Mouse (Mus musculus) embryo, embryonic 9.5 days (tissue): ENCODE measurements at regions not wholly inside any gene's neighbourhood (a gene's known extent, or its start where the extent isn't known, plus 50 kb on each side); places are given as distances from the start of the nearest gene placed in this dataset.

Experiments used
- DNase-seq: peaks from one replicate; pipeline ENCODE4 v3.0.0-alpha.2; 2017; ENCODE audit errors: extremely low spot score

DNA sequence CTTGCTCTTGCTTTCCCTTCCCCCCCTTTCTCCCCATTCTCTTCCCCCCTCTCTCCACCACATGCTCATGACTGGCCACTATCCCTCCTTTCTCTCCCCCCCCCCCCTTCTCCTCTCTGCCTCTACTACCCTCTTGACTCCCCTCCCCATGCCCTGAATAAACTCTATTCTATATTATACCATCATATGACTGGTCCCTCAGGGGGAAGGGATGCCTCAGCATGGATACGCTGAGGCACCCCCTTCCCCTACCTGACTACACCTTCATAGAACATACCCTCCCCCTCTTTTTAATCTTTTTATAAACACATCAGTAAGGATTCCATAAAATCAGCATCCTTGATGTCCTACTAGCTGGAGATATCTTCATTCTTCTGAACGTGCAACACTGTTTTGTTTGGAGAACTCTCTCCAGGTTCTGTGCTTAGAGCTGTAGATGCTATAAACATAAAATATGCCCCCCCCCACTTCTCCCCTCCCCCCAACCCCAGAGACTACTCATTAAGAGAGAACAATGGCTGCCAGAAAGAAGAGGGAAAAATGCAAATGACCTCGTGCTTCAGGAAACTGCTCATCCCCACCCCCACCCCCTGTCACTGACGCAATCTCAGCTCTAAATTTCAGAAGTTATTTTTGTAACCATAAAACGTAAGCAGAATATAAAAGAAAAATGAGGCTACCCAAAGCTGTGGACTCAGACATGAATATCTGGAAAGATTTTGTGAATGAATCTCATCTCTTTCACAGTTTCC is 102.3 kb downstream of the Pja2 start:
- DNase-seq = no peak

DNA sequence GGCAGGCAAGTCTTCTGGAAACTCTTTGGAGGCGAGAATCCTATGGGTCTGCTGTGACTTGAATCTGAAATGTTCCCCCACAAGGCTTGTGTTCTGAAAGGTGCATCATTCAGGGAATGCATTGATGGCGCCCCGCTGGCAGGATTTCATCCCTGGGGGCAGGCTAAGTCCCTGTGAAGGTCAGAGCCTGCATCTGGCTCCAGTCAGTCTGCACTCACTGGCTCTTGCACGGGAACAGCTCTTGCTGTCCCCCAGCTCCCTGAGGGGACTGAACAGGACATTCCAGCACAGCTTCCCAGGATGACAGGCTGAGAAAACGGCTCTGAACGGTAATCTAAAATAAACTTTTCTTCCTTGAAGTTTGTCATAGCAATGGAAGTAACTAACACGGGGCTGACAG is 117.1 kb downstream of the Pja2 start:
- peak; percentile 24 for DNase-seq

DNA sequence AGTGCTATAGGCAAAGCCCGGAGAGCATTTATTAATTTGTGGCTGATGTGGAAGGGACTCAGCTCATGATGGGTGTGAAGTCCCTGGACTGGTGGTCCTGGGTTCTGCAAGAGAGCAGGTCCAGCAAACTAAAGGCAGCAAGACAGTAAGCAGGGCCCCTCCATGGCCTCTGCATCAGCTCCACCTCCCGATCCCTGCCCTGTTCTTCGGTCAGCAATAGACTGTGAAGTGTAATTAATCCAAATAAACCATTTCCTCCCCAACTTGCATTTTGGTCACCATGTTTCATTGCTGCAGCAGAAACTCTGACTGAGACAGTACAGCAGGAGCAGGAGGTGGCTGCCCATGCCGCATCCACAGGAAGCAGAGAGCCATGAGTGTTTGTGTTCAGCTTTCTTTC is 118.5 kb downstream of the Pja2 start:
- no peak for DNase-seq

DNA sequence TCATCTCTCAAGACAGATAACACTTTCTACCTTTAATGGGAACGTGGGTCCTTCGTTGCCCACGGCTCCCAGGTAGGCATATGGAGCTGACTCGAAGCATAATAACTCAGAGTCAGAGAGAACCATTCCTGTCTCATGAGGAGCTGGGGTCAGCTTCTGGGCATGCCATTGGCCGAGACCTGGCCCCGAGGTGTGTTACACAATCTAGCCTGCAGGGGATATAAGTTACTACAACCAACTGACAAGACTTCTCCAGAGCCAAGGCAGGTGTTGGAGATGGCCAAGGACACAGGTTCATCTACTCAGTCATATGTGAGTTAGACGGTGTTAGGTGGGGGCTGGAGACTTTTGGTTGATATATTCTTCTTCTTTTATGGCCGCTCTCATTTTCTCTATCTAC is 120.4 kb downstream of the Pja2 start:
- DNase-seq = no peak

DNA sequence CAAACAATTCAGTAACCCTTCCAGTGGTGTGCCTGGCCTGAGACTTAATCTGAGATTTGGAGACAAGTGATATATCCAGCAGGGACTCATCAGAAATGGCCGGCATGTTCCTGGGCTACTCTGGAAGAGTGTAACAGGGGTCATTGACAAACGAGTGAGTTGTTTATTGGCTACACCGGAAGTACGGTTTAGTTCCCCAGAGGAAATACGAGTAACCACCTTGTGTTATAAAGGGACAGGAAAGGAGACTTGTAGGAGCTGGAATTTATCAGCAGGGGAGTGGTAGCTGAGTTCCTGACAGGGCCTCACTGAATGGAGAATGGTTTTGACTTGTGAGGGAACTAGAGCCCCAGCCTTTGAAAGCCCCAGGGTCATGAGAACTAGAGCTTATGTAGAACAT is 121.3 kb downstream of the Pja2 start:
- DNase-seq = no peak

DNA sequence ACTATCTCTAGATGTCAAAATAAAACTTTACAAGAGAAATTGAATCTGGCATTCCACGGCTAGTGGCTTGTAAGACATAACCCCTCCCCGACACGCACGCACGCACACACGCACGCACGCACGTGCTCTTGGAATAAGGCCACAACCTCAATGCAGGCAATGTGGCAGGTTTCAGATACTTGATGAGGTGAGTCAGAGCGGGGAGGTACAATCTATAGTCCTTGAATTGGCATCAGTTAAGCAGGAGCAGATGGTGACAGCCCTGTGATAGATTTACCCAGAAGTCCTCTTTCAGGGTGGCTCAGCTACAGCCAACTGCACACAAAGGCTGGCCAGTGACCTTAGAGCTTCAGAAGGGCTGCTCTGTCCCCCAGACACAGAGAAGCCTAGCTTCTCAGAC is 122.1 kb downstream of the Pja2 start:
- no peak for DNase-seq

DNA sequence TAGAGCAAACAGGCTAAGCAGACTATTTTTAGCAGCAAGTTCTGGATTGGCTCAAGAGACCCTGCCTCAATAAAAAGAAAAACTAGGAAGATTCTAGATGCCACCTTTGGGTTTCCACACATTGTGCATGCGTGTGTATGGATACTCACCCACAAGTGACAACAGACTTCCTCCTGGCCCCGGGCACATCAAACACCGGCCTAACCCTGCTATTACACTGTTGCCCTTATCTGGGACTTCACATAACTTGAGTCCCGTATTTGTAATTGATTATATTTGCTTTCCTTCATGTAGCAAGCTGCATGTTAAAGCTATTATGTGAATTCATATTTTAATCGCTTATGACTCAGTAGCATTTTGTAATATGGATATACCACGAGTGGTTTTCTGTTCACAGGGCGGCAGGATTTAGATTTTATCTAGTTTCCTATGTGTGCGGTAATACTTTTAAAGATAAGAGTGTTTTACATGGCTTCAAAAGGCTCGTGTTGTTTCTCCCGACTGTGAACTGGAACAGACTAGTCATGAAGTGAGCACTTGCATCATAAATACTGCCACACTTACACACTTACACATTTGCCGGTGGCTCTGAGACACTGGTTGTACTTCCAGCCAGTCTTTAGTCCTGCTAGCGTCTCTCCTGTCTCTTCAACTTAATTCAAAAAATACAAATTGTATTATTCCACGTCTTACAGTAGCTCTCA is 123.4 kb downstream of the Pja2 start:
- no peak for DNase-seq

DNA sequence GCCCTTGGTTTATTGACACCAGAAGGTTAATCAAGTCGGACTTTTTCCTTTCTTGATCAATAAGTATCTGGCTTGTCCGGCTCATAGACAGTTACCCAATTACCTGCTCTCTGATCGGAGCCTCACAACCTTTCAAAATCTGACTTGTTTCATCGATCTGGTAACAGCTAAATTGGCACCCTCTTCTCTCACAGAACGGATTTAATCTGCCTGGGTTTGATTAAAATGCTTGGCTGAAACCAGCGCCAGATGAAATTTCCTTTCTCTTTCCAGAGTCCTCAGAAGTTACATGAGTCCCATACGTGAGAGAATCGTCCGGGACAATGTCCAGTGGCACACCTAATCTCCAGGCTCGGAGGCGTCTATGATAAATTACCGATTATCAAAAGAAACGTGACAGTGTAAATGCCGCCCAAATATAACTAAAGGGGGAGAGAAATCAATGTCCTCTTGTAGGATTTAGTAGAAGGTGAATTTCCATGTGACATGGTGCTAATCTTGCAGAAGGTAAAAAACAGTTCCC is 125.5 kb downstream of the Pja2 start:
- no peak for DNase-seq

DNA sequence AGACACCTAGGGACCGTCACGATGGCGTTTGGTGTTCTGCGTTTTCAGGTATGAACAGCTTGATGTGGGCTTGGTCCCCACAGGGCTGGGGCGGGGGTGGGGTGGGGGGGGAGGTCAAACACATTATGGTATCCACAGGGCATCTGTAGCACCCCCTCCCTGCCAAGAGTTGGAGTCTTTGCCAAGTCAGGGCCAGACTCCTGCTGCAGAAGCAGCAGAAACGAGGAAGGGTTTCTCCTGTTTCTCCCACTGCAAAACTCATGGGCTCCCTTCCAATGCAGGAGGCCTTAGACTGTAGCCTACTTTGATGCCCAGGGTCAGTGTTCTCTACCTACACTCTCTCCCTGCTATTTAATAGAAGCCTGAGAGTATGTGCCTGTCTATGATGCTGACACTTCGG is 128.1 kb downstream of the Pja2 start:
- DNase-seq = no peak

DNA sequence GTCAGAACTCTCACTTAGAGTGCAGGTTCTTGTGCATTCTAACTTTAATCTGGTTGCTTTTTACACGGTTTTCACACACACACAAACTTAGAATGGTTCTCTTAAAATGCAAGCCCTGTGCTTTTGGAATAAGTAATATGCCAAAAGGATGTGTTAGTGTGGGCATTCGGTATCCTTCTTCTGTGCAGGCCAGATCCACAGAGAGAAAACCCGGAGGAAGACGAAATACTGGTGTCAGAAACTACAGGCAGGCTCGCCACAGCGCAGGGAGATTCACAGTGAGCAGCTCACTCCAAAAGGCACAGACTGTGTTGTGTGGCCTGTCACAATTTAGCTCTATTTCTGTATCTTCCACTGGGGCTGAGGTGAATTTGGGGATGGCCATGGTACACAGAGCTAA is 129.5 kb downstream of the Pja2 start:
- DNase-seq = no peak

DNA sequence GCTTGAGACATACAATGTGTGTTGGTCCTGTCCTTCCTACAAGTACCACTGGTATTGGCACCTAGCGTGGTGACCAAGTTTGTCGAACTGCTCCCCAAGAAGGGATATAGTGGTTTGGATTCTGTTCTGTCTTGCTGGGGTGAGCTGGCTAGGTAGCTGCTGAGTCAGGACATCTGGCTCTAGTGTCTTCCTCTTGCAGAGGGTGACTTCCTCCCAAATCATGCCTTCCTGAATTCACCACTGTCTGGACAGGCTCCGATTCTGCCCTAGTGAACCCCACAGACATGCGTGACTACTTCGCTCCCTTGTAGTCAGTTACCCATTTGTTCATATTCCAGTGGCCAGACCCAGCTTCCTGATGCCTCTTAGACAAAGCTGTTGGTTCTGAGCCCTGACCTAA is 130.1 kb downstream of the Pja2 start:
- no peak for DNase-seq

DNA sequence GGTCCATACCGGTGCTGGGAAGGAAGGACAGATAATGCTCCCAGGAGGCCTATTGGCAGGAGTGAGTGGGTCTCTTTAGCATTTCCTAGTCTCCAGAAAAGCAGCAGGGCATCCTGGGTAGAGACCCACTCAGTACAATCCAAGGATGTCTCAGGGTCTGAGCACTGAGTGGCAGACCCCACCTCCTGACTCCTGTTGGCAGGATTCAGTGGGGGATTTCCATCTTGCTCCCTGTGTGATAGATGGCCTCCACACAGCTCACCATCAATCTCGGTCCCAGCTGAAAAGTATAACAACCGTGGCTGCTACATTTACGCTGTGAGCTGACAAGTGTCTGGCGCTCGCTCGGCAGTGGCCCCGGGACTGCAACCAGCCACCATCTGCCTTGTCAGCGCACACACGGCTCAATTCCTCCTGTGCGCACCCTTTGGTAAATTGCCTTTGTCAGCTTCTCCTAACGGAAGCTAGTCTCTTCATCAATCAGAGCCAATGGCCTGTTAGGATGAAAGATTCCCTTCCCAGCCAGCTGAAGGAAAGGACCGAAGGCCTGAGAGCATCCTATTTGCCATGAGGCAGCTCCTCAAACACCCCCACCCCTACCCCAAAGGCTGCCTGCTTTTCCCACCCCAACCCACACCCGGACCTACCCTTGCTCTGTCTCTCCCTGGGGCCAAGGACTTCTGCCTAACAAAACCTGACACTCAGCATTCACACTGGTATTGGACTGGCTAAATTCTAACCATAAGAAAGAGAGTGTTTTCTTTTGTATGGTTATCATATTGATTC is 131.4 kb downstream of the Pja2 start:
- no peak for DNase-seq

DNA sequence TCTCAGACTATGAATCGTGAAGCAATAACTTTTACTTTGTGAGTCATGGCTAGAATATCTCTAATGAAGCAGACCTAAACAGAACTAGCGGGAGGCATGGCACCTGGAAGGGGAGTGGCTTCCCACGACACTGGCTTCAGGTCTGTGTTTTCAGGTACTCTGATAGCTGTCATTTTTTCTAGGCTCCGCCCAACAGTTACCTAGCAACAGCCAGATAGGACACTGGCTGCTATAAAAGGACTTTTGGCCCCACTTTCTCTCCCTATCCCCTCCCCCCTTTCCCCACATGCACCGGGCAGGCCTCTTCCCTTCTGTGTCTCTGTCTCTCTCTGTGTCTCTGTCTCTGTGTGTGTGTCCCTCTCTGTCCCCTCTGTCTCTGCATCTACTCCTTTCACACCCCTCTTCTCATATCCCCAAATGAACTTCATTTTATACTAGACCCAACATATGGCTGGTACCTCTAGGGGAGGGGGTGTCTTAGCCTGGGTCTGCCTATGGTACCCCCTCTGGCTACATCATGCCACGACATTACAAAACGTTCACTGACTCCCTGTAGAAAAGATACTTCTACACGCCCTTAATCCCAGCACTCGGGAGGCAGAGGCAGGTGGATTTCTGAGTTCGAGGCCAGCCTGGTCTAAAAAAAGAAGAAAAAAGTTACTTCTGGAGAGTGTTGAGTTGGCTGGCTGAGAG is 132.3 kb downstream of the Pja2 start:
- DNase-seq = no peak

DNA sequence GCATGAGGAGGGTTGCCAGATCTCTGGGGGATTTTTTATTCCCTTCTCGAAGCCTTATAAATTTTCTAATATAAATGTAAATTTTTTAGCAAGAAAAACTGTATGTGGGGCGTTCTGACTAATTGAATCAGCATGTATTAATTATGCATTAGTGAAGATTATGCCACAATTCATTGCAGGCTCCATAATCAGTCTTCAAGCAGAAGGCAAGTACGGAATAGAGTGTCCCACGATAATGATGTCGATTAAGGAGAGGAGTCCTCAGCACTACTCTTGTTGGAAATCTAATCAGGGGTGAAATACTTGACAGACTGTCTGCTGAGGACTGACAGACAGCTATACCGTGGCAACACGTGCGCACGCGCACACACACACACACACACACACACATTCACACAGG is 135.3 kb downstream of the Pja2 start:
- no peak for DNase-seq

DNA sequence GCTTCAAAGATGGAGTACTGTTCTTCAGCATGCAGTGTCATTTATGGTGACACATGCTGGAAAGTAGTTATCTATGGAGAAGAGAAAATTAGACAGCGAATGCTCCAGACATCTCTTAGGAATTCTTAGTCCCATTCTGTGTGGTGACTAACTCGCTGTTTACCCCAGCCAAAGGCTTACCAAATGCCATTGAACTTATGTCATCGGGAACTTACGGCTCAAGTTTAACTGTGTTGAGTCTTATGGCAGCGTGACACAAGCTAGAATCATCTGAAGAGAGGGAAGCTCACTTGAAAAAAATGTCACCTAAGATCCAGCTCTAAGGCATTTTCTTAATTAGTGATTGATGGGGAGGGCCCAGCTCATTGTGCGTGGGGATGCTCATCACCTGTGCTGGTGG is 138.7 kb downstream of the Pja2 start:
- no peak for DNase-seq
